Mouse (Mus musculus) kidney, postnatal 0 days (tissue): ENCODE data around the gene Ube3b. TPM values are rescaled to one million over a fixed set of nuclear protein-coding genes. Genes with fewer than 3 reads are reported as not detected.

Experiments
- ATAC-seq: fragments of 200-750 bp; cut with Nextera tagmentation; replicated peaks from 2 replicates; pipeline ENCODE4 v1.8.0; 2017; ENCODE audit warnings: low read depth, moderate number of reproducible peaks, moderate TSS enrichment, moderate library complexity; ENCODE audit not compliant: low FRiP score
- DNase-seq: peaks from one replicate; pipeline ENCODE4 v3.0.0-alpha.2; 2016; ENCODE audit warnings: low spot score
- H3K27ac ChIP-seq: fragments of 300-500 bp; sonication (generic); 2 replicates; pipeline ENCODE4 v1.5.1; 2014; ENCODE audit warnings: mild to moderate bottlenecking
- H3K27me3 ChIP-seq: fragments of 300-500 bp; sonication (generic); 2 replicates; pipeline ENCODE4 v1.6.1; 2014; ENCODE audit warnings: low read length, mixed read lengths; ENCODE audit not compliant: insufficient read depth
- H3K36me3 ChIP-seq: fragments of 300-500 bp; sonication (generic); 2 replicates; pipeline ENCODE4 v1.6.1; 2014; ENCODE audit warnings: low read length, mixed read lengths; ENCODE audit not compliant: insufficient read depth
- H3K4me1 ChIP-seq: fragments of 300-500 bp; sonication (generic); replicated peaks from 2 replicates; pipeline ENCODE4 v1.6.1; 2014; ENCODE audit warnings: antibody characterized with exemption, low read length, mixed read lengths; ENCODE audit not compliant: insufficient read depth
- H3K4me2 ChIP-seq: fragments of 300-500 bp; sonication (generic); 2 replicates; pipeline ENCODE4 v1.6.1; 2014; ENCODE audit warnings: mild to moderate bottlenecking, low read length, moderate library complexity, mixed read lengths
- H3K4me3 ChIP-seq: fragments of 300-500 bp; sonication (generic); replicated peaks from 2 replicates; pipeline ENCODE4 v1.5.1; 2014; ENCODE audit warnings: low read depth, low read length
- H3K9ac ChIP-seq: fragments of 300-500 bp; sonication (generic); 2 replicates; pipeline ENCODE4 v1.6.1; 2014; ENCODE audit warnings: low read depth, low read length
- H3K9me3 ChIP-seq: fragments of 300-500 bp; sonication (generic); replicated peaks from 2 replicates; pipeline ENCODE4 v1.6.1; 2016; ENCODE audit warnings: low read length, inconsistent platforms, mixed read lengths
- CTCF ChIP-seq: IDR thresholded peaks from 2 replicates; pipeline ENCODE4 v1.5.1; 2016; ENCODE audit warnings: antibody characterized with exemption, low read depth, mild to moderate bottlenecking, moderate library complexity
- WGBS: fragments of 180-500 bp; shearing (Covaris S2); extraction: QIAGEN DNeasy Blood & Tissue Kit; methylation state at CpG from one replicate; pipeline ENCODE4 v1.1.7; 2014; 5-methylcytosine and 5-hydroxymethylcytosine counted together
- polyA plus RNA-seq: library from polyadenylated mRNA; unstranded; fragments of >200 nt; fragmentation: Nextera tagmentation; extraction: Ambion mirVana; gene quantifications from 2 replicates; pipeline ENCODE4 v1.2.1, GENCODE M21; 2015

Gene Ube3b
- polyA plus RNA-seq, 1 experiment from 2014 or later = 28.6 TPM

GRCm38 (mm10) chr5:114368121-114368520 is 12.3 kb upstream of the Ube3b start:
- no peak overlapping the region for H3K4me2 ChIP-seq
- WGBS = 43% methylated on average over 14 of the region's 14 CpGs
- ATAC-seq (no peak), DNase-seq (no peak)
- H3K27ac ChIP-seq = no peak overlapping the region
- no peak overlapping the region for H3K9ac ChIP-seq
- peaks cover 61% of the 10 kb centered on the region for H3K36me3 ChIP-seq
- H3K4me3 ChIP-seq = no peak overlapping the region
- no peaks in the 10 kb centered on the region for H3K27me3 ChIP-seq
- H3K4me1 ChIP-seq = peaks cover 28% of the 10 kb centered on the region
- no peak for TF ChIP-seq CTCF
- H3K9me3 ChIP-seq = no peaks in the 10 kb centered on the region

GRCm38 (mm10) chr5:114368803-114369496 is 11.5 kb upstream of the Ube3b start:
- DNase-seq (no peak), ATAC-seq (no peak)
- peaks cover 59% of the 10 kb centered on the region for H3K36me3 ChIP-seq
- no peak overlapping the region for H3K9ac ChIP-seq
- no peak overlapping the region for H3K27ac ChIP-seq
- TF ChIP-seq CTCF = no peak
- H3K27me3 ChIP-seq = no peaks in the 10 kb centered on the region
- H3K4me1 ChIP-seq = peaks cover 32% of the 10 kb centered on the region
- 84% methylated on average over 16 of the region's 16 CpGs for WGBS
- no peak overlapping the region for H3K4me3 ChIP-seq
- no peaks in the 10 kb centered on the region for H3K9me3 ChIP-seq
- no peak overlapping the region for H3K4me2 ChIP-seq

DNA sequence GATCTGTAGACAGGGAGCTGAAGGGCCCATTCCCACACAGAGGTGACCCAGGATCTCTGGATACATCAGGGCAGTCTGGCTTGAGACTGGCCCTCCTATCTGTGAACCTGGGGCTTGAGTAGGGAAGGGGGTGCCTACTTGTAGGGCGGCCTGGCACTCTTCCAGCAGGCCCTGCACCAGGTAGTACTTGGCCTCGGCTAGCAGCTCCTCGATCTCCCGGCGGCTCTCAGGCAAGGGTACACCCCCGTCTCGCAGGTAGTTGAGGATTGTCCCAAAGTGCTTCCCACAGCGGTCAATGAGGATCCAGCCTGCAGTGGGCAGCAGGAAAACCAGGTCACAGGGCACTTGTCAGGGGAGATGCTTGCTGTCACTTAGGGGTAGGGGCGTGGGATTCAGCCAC is 10.5 kb upstream of the Ube3b start:
- DNase-seq (no peak), ATAC-seq (no peak)
- 59% methylated on average over 9 of the region's 9 CpGs for WGBS
- peak overlapping the region; percentile 67 for H3K27ac ChIP-seq
- 0 out of 2 replicates have a peak overlapping the region, but pooled peaks have one; percentile 18 for H3K9ac ChIP-seq
- no peaks in the 10 kb centered on the region for H3K9me3 ChIP-seq
- no peak overlapping the region for H3K4me3 ChIP-seq
- TF ChIP-seq CTCF = no peak
- H3K4me2 ChIP-seq = peak overlapping the region; percentile 18; the same call in 1 of the 2 replicates
- peaks cover 55% of the 10 kb centered on the region for H3K36me3 ChIP-seq
- H3K27me3 ChIP-seq = no peaks in the 10 kb centered on the region
- peaks cover 32% of the 10 kb centered on the region for H3K4me1 ChIP-seq

- Histone ChIP-seq H3K27ac (peak overlapping the region; percentile 67), H3K4me1 (peaks cover 32% of the 10 kb centered on the region), H3K27me3 (no peaks in the 10 kb centered on the region), H3K9me3 (no peaks in the 10 kb centered on the region), H3K9ac (0 out of 2 replicates have a peak overlapping the region, but pooled peaks have one; percentile 10), H3K4me2 (0 out of 2 replicates have a peak overlapping the region, but pooled peaks have one; percentile 11), H3K36me3 (peaks cover 55% of the 10 kb centered on the region), H3K4me3 (no peak overlapping the region)
- ATAC-seq (peak; percentile 34; the same call in 1 of the 2 replicates), DNase-seq (peak; percentile 96)
- no peak for TF ChIP-seq CTCF
- WGBS = 37% methylated on average over 9 of the region's 9 CpGs
These were observed 10.0 kb upstream of the Ube3b start for GRCm38 (mm10) chr5:114370371-114370776.

GRCm38 (mm10) chr5:114371331-114371730 is 9.1 kb upstream of the Ube3b start:
- Histone ChIP-seq H3K4me3 (no peak overlapping the region), H3K9ac (no peak overlapping the region), H3K9me3 (no peaks in the 10 kb centered on the region), H3K4me2 (peak overlapping the region; percentile 11; the same call in 1 of the 2 replicates), H3K27ac (peak overlapping the region; percentile 67), H3K4me1 (peaks cover 32% of the 10 kb centered on the region), H3K36me3 (peaks cover 46% of the 10 kb centered on the region), H3K27me3 (no peaks in the 10 kb centered on the region)
- DNase-seq (peak; percentile 34), ATAC-seq (no peak)
- 26% methylated on average over 3 of the region's 3 CpGs for WGBS
- no peak for TF ChIP-seq CTCF

GRCm38 (mm10) chr5:114371731-114372473 is 8.5 kb upstream of the Ube3b start:
- H3K9me3 ChIP-seq = no peaks in the 10 kb centered on the region
- H3K4me1 ChIP-seq = peaks cover 33% of the 10 kb centered on the region
- peaks cover 40% of the 10 kb centered on the region; the same call in 1 of the 2 replicates for H3K36me3 ChIP-seq
- peak overlapping the region; percentile 11; the same call in 1 of the 2 replicates for H3K4me2 ChIP-seq
- peak overlapping the region; percentile 67 for H3K27ac ChIP-seq
- WGBS = 40% methylated on average over 25 of the region's 25 CpGs
- H3K4me3 ChIP-seq = no peak overlapping the region
- no peak overlapping the region for H3K9ac ChIP-seq
- TF ChIP-seq CTCF = no peak
- H3K27me3 ChIP-seq = no peaks in the 10 kb centered on the region
- DNase-seq = peak; percentile 53
- no peak for ATAC-seq
